Mouse (Mus musculus): Measurements from ENCODE around the gene Slc25a23. TPM values are rescaled to one million over a fixed set of nuclear protein-coding genes. Genes with fewer than 3 reads are reported as not detected.

Gene Slc25a23
- total RNA-seq, 1 experiment from 2014 or later = 1.3 TPM

Other genes with a start within 250 kb of the Slc25a23 start
- 4.7 to 8.2 TPM (median 6.6 TPM) in 3 replicates for gene Rfx2, start 228.8 kb downstream of the Slc25a23 start, total RNA-seq (2017)
- not detected in 3 replicates for gene Acsbg2, start 185.4 kb downstream of the Slc25a23 start, total RNA-seq (2017)
- gene 1700061G19Rik, start 184.4 kb downstream of the Slc25a23 start, total RNA-seq (2017) = not detected in 3 replicates
- gene Mllt1, start 124.4 kb downstream of the Slc25a23 start, total RNA-seq (2017) = 7.0 to 20.4 TPM (median 8.3 TPM) in 3 replicates
- gene Acer1, start 77.7 kb downstream of the Slc25a23 start, total RNA-seq (2017) = not detected in 3 replicates
- gene Clpp, start 69.6 kb downstream of the Slc25a23 start, total RNA-seq (2017) = 12.3 to 27.6 TPM (median 13.8 TPM) in 3 replicates
- gene Alkbh7, start 62.5 kb downstream of the Slc25a23 start, total RNA-seq (2017) = 8.0 to 11.9 TPM (median 9.8 TPM) in 3 replicates
- gene Pspn, start 59.8 kb downstream of the Slc25a23 start, total RNA-seq (2017) = not detected in 3 replicates
- 81.4 to 95.0 TPM (median 83.1 TPM) in 3 replicates for gene Gtf2f1, start 48.6 kb downstream of the Slc25a23 start, total RNA-seq (2017)
- gene Gm17949, start 48.4 kb downstream of the Slc25a23 start, total RNA-seq (2017) = not detected in 3 replicates
- 25.1 to 60.3 TPM (median 33.8 TPM) in 3 replicates for gene Khsrp, start 28.3 kb downstream of the Slc25a23 start, total RNA-seq (2017)
- gene Slc25a41, start 18.2 kb downstream of the Slc25a23 start, total RNA-seq (2017) = not detected in 3 replicates
- gene Crb3, start 758 bp downstream of the Slc25a23 start, total RNA-seq (2017) = 1.4 TPM in 1 of 3 replicates, not detected in the others
- gene Dennd1c, start 18.7 kb upstream of the Slc25a23 start, total RNA-seq (2017) = 32.3 to 86.7 TPM (median 48.3 TPM) in 3 replicates
- gene Tubb4a, start 27.9 kb upstream of the Slc25a23 start, total RNA-seq (2017) = 0.58 to 1.4 TPM in 2 of 3 replicates, not detected in the other
- 0.57 to 1.3 TPM (median 1.2 TPM) in 3 replicates for gene Tnfsf9, start 45.5 kb upstream of the Slc25a23 start, total RNA-seq (2017)
- gene Cd70, start 89.9 kb upstream of the Slc25a23 start, total RNA-seq (2017) = not detected in 3 replicates
- 9.5 to 16.2 TPM (median 10.5 TPM) in 3 replicates for gene Tnfsf14, start 134.3 kb upstream of the Slc25a23 start, total RNA-seq (2017)
- gene C3, start 168.3 kb upstream of the Slc25a23 start, total RNA-seq (2017) = 96.6 to 152 TPM (median 129 TPM) in 3 replicates
- 27.2 to 32.8 TPM (median 27.8 TPM) in 3 replicates for gene Gpr108, start 188.6 kb upstream of the Slc25a23 start, total RNA-seq (2017)
- 4.5 to 10.8 TPM (median 9.2 TPM) in 3 replicates for gene Trip10, start 189.6 kb upstream of the Slc25a23 start, total RNA-seq (2017)
- gene Vav1, start 219.2 kb upstream of the Slc25a23 start, total RNA-seq (2017) = 267 to 324 TPM (median 306 TPM) in 3 replicates

Data from monocyte, adult 5-6 weeks (primary cell).